Mouse (Mus musculus): ENCODE data around the gene Plekhg3.

The Plekhg3 gene

DNA sequence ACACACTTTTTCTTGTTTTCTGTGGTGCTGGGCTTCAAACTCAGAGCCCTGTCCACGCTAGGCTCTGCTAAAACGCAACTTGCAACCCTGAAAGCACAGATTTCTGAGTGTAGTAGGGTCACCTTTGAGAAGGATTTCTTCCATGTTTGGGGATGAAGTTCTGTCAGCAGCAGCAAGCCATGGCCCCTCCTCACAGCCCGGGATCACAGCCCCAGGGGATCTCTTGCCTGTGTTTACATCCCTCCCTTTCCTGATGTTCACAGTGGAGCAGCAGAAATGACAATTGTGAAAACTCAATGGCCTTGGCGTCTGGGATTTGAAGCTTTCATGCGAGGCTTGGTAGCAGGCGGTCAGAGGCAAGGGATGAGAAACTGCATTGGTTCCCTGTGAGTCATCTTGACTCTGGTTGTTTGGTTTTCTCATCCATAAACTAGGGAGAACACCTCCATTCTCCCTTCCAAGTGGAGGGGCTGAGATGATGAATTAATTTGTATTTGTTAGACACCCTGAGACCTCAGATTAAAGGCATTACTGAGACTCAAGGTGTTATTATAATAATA lies at the start of gene Plekhg3:
Plekhg3 (plus strand) TSS at position 312 of the 560 bp plus-strand sequence.
- DNase-seq, result no peak

DNA sequence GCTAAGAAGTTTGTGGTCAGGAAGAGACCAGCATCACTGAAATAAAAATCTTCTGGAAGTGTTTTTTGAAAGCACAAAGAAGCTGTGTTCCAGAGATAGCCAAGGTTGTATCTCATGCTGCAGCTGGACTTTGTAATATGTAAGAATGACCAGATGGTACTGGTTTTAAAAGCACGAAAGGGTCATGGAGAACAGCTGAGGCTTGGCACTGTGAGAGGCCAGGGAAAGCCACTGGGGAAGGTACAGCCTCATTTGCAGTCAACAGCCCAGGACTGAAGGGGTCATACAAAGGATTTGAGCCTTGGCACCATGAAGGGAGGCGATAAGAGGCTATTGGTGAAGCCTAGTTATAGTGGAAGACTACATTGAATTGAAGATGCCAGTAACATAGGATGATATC lies 48.2 kb upstream of the Plekhg3 start:
- no peak for DNase-seq

- no peak for DNase-seq
Observed at GRCm38 (mm10) chr12:76482948-76483347, 47.7 kb upstream of the Plekhg3 start.

- no peak for DNase-seq
Observed at GRCm38 (mm10) chr12:76484881-76485280, 45.8 kb upstream of the Plekhg3 start.

GRCm38 (mm10) chr12:76485381-76485780 lies 45.3 kb upstream of the Plekhg3 start:
- no peak for DNase-seq

GRCm38 (mm10) chr12:76486943-76487342 lies 43.7 kb upstream of the Plekhg3 start:
- DNase-seq, result no peak

DNA sequence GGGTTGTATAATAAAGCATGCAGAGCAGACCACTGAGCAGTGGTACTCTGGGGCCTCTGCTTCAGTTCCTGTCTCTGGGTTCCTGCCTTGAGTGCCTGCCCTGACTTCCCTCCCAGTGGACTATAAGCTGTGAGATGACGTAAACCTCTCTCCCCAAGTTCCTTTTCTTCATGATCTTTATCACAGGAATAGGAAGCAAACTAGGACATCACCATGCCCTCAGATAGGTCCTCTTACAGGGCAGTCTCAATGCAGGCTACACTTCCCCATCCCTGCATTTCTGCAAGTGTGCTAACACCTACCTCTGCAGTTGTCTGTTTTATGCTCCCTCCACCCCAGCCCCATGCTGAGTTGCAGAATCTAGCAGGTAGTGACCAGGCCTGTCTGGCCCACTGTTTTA lies 39.9 kb upstream of the Plekhg3 start:
- no peak for DNase-seq

GRCm38 (mm10) chr12:76493462-76493861 lies 37.2 kb upstream of the Plekhg3 start:
- DNase-seq, result no peak

DNA sequence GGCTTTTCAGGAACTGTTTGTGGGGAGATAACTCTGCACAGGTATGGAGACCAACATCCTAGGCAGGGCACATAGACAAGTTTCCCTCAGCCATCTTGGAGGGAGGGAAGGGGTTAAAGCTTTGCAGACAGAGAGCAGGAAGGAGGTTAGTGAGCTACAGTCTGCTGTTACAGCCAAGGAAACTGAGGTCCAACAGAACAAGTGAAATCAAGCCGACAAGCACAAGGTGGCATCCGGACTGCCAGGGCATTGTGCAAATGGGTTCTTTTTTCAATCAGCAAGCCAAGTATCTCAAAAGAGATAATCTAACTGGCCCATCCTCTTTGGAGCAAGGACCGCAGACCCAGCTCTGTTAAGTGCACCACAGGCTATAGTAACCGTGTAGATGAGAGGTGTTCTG lies 35.3 kb upstream of the Plekhg3 start:
- no peak for DNase-seq

DNA sequence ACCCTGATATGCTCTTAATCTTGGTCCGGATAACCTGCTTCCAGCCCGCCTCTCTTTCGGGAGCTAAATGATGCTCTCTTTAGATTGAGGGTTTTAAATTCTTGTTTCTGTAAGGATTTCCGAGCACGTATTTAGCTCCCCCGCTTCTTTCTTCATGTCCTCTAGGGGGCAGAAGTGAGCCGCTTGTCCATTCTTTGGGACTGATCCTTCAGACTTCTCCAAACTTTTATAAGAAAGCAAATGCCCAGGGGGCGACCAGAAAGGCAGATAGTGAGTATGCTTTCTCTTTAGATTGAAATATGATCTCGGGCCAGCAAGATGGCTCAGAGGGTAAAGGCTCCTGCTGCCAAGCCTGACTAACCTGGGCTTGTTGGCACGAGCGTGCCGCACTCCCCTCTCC lies 34.4 kb upstream of the Plekhg3 start:
- DNase-seq, result peak; percentile 76

- DNase-seq, result no peak
Observed at GRCm38 (mm10) chr12:76499276-76499675, 31.4 kb upstream of the Plekhg3 start.

DNA sequence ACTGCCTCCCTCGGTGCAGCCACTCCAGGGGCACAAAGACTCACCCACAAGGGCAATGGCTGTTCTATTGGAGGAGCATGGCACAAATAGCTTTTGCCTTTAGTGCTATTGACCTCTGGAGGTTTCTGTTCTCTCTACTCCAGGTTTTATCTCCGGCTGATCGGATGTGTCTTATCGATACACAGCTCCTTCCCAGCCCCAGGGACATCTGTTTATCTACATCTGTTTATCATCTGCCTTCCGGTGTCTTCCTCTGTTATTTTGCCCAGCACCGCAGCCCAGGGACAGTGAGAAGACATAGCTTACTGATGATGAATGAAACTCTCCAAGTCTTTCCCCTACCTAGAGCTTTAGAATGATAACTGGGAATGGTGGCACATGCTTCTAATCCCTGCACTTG lies 30.6 kb upstream of the Plekhg3 start:
- no peak for DNase-seq

GRCm38 (mm10) chr12:76500896-76501295 lies 29.8 kb upstream of the Plekhg3 start:
- DNase-seq, result no peak

GRCm38 (mm10) chr12:76502981-76503380 lies 27.7 kb upstream of the Plekhg3 start:
- no peak for DNase-seq

DNA sequence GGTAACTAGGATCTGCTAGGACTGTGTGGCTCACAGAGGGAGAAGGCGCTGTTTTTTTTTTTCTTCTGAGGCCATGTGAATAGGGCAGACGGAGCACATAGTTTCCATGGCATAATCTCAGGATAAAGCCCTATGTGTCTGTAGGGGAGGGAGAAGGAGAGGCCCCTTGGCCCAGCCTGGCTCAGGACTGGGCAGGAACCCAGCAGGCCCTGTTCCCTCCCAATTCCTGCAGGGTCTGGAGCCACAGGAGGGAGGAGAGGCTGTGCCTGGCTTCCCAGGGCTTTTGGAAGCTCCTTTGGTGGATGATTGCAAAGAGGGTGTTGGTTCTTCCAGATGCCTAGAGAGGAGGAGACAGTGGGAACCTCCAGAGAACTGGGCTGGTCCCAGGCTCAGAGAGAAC lies 24.2 kb upstream of the Plekhg3 start:
- DNase-seq, result peak; percentile 33

- no peak for DNase-seq
Observed at GRCm38 (mm10) chr12:76507791-76508190, 22.9 kb upstream of the Plekhg3 start.

DNA sequence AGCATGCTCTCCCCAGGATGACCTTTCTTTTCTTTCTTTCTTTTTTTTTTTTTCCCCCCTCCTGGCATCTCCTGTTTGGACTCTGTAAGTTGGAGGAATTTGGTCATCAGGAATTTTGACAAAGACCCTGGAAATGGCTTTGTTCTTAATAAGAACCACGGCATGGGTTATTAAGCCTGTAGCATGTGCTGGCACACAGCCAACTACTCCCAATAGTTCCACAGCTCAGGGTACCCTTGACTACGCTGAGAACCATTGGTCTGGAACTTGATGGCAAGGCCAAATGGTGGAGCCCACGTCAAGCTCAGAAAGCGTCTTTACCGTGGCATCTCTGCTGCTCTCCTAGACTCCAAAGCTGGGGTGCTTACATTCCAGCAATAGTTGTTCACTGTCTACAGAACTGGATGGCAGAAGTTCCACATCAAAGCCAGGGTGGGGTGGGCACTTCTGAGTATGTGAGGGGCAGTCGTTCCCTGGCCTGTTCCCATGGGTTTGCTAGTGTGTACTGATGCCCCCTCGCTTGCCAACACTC lies 21.7 kb upstream of the Plekhg3 start:
- DNase-seq, result no peak

- DNase-seq, result peak; percentile 46
Observed at GRCm38 (mm10) chr12:76512731-76513130, 18.0 kb upstream of the Plekhg3 start.

DNA sequence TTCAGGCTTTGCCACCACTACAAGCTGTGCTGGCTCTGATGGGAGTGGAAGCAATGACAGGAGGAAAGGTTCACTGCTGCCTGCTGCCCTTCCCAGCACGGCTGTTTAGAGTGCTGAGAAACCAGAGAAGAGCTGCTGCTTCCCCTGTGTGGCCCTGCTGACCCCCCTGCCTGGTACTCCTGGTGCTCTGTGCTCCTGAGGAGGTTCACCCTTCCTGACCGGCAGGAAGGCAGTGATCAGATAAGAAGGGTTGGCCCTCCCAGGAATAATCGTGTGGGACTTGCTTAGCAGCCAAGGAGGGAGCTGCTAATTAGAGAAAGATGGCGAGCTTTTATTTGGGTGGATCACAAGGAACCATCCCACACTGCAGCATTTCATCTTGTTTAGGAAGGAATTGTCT lies 15.8 kb upstream of the Plekhg3 start:
- no peak for DNase-seq

GRCm38 (mm10) chr12:76518000-76518399 lies 12.7 kb upstream of the Plekhg3 start:
- DNase-seq, result no peak

DNA sequence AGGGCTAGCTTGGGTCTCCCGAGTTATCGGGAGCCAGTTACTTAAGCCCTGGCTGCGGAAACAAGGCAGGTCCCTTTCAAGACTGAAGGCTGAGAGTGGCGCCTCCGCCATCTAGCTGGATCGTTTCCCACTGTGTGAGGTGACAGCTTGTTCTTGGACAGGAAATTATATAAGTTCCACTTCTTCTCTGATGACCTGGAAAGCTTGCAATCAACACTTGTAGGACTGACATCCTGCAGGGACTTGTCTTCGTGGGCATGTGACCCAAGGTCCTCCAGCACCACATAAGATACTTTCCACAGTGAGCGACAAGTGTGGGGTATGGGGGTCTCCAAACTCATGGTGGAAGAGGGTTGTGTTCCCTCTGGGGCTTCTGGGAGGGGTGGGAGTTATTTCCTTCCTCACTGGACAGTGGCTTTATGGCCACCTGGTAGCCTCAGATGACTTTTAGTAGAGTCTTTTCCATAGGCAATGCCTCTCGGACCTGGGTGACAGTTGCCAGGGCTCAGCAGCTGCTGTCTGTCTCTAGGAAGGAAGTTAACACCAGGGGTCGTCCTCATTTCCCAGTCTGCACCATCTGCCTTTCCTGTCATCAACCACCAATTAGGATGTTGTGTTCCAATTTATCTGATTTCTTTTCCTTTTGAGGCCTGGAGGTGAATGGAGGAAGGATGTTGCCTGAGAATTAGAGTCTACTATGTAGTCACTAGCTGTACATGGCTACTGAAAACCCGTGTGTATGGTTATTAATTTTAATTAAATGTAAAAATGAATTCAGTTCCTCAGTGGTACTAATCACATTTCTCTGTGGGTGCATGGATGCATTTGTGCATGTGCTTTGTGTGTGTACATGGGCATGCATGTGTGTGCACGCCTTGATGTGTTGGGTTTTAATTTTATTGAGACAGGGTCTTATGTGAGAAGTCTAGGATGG lies 11.5 kb upstream of the Plekhg3 start:
- no peak for DNase-seq

- DNase-seq, result no peak
Observed at GRCm38 (mm10) chr12:76523654-76524053, 7.0 kb upstream of the Plekhg3 start.

- no peak for DNase-seq
Observed at GRCm38 (mm10) chr12:76524915-76525314, 5.8 kb upstream of the Plekhg3 start.

DNA sequence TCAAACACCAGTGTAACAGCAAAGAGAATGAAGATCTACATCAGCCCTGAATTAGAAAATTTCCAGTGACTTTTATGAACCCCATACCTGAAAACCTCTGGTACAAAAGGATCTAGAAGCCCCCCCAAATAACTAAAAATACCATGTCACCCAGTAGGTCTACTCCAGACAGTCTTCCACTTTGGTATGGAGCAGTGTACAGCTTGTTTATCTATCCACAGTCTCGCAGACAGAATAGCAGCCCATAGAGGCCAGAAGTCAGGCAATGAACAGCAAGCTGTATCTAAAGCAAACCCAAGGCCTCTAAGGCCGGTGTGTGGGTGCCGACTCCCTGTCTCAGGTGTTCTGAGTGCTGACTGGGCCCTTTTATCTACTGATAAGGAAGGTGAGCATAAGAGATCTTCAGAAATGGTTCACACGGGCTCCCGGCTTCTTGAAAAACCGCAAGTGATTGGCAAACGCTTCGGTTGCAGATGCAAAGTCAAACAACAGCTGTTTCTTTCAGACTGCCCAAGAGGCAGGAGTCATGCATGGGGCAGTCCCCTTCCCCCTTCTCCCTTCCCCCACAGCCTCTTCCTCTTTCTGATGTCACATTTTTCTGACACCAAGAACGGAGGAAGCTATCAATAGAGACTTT lies 3.3 kb upstream of the Plekhg3 start:
- peak; percentile 49 for DNase-seq

All from lung, postnatal 14 days (tissue).